Mouse (Mus musculus) heart, adult 2 months (tissue): ENCODE measurements around the gene Gabarap.

Source experiments
- CTCF ChIP-seq: fragments of 200-600 bp; IDR thresholded peaks from 2 replicates; pipeline ENCODE4 v1.8.1; 2022; ENCODE audit warnings: antibody characterized with exemption, mild to moderate bottlenecking, moderate library complexity
- POLR2A ChIP-seq: fragments of 200-500 bp; IDR thresholded peaks from 2 replicates; pipeline ENCODE4 v1.6.1; 2011; ENCODE audit warnings: mild to moderate bottlenecking, low read depth, low read length, control low read depth; ENCODE audit not compliant: insufficient read depth

DNA sequence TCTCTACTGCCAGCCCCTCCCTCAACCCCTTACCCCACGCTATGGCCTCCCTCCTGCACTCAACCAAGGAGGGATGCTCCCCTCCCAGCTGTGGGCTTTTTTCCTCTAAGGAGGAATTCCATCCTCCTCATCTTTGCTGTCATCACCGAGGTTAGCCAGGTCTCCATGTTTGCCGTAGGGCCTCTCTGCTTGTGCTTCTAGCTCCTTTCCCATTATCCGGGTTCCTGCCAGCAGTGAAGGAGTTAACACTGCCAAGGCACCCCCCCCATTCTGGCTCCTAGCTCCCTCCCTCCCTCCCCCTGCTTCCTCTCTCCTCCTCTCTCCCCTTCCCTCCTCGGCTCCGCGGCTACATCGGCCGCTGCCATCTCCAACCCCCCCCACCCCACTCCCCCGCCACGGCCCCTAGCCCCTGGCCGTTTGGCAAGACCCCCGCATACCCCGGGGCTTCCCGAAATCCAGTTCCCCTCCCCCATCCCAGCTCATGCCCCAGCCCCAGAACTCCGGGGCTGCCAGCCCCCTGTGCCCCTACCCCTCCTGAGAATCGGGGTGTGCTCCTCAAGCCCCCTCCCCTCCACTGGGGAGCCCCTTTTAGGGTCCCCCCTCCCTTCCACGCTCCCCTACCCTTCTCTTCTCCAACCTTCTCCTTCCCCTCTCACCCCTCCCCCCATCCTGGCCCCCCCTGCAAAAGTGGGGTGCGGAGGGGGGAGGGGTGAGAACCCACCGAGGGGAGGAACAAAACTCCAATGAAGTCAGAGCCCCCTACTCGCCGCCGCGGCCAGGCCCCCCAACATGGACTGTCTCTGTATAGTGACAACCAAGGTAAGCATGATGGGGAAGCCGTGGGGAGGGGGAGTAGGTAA lies 27.4 kb downstream of the Gabarap start:
- TF ChIP-seq CTCF (no peak), POLR2A (no peak)
